In genomic region chr1:176355342-176355741, GRCm38 (mm10) we compare ENCODE assay signal across 9 mouse cellular contexts.
DNase-seq lines count a peak whose midpoint lies in the region; ATAC-seq lines count a peak whose summit lies in the region.
"Had no signal": no experiment of that assay in that cellular context is flagged by ENCODE, and none has a peak within 500 bp of the region (broad histone marks: within the 10 kb centered on the region; RNA-seq: fewer than 3 reads in every experiment).

No protein-coding gene starts in this region.

- H3K9ac ChIP-seq in heart, embryonic 11.5 days (ENCODE audit: low read depth, low read length): no peak overlapping the region

- intact Hi-C loops in left cerebral cortex, postnatal 25 days (cut with DNase I): no loop called here

- H3K36me3 ChIP-seq in heart, embryonic 11.5 days (ENCODE audit: control insufficient read depth, insufficient read depth, low read length): no peaks in the 10 kb centered on the region
- no peaks in the 10 kb centered on the region for H3K36me3 ChIP-seq in limb, embryonic 10.5 days

- no peak overlapping the region for H3K4me2 ChIP-seq in heart, embryonic 11.5 days

- no peaks in the 10 kb centered on the region for H3K4me1 ChIP-seq in heart, embryonic 11.5 days (ENCODE audit: control insufficient read depth, insufficient read depth, low read length)
- no peaks in the 10 kb centered on the region for H3K4me1 ChIP-seq in limb, embryonic 10.5 days

- peak; percentile 4 for DNase-seq in kidney, postnatal 10 days
- DNase-seq in kidney, adult 9 months: no peak
- DNase-seq in frontal cortex, postnatal 14 days (ENCODE audit: low spot score in 2 of 2): peak; percentile 10 to 22
- peak; percentile 29 to 60 for DNase-seq in left cerebral cortex, postnatal 25 days (ENCODE audit: low spot score in 2 of 2)
- peak; percentile 5 for DNase-seq in right cerebral cortex, postnatal 25 days
- DNase-seq in spleen, postnatal 10 days (ENCODE audit: low spot score in 2 of 2): no peak
- no peak for DNase-seq in limb, embryonic 10.5 days (ENCODE audit: low spot score)

- H3K27me3 ChIP-seq in heart, embryonic 11.5 days (ENCODE audit: control insufficient read depth, insufficient read depth, low read length): no peaks in the 10 kb centered on the region
- H3K27me3 ChIP-seq in limb, embryonic 10.5 days (ENCODE audit: low read depth, poor library complexity, severe bottlenecking): no peaks in the 10 kb centered on the region

- no peak overlapping the region for H3K4me3 ChIP-seq in heart, embryonic 11.5 days (ENCODE audit: low read depth, low read length)
- H3K4me3 ChIP-seq in limb, embryonic 10.5 days: no peak overlapping the region

- no peak overlapping the region for H3K27ac ChIP-seq in heart, embryonic 11.5 days (ENCODE audit: low read depth, low read length)
- no peak overlapping the region for H3K27ac ChIP-seq in limb, embryonic 10.5 days
- H3K27ac ChIP-seq: macrophage had no signal

- ATAC-seq in heart, embryonic 11.5 days (replicated peaks; ENCODE audit: insufficient number of reproducible peaks, low FRiP score, low TSS enrichment): no peak

- 63% methylated on average over 12 of the region's 12 CpGs for WGBS in heart, embryonic 11.5 days (ENCODE audit: insufficient replicate concordance)
- 75% methylated on average over 12 of the region's 12 CpGs for WGBS in limb, embryonic 10.5 days

- H3K9me3 ChIP-seq in heart, embryonic 11.5 days (replicated peaks; ENCODE audit: control insufficient read depth, low read length): no peaks in the 10 kb centered on the region
- H3K9me3 ChIP-seq in limb, embryonic 10.5 days (replicated peaks): no peaks in the 10 kb centered on the region

Comparison
In these comparisons a context has a peak if more than half of its experiments do, and no peak if none do; other contexts are left out.
1. DNase-seq: peak in kidney, postnatal 10 days (single experiment), frontal cortex, postnatal 14 days (2 of 2), left cerebral cortex, postnatal 25 days (2 of 2) and right cerebral cortex, postnatal 25 days (single experiment); none in kidney, adult 9 months (single experiment), spleen, postnatal 10 days (0 of 2) and limb, embryonic 10.5 days (single experiment).